Mouse (Mus musculus): ENCODE measurements around the gene Soga1. TPM values are rescaled to one million over a fixed set of nuclear protein-coding genes. Genes with fewer than 3 reads are reported as not detected.
A peak's percentile ranks its signal among the peaks of the same experiment; 100 is the strongest.

The Soga1 gene
- polyA plus RNA-seq, 1 experiment: 5.8 TPM

DNA sequence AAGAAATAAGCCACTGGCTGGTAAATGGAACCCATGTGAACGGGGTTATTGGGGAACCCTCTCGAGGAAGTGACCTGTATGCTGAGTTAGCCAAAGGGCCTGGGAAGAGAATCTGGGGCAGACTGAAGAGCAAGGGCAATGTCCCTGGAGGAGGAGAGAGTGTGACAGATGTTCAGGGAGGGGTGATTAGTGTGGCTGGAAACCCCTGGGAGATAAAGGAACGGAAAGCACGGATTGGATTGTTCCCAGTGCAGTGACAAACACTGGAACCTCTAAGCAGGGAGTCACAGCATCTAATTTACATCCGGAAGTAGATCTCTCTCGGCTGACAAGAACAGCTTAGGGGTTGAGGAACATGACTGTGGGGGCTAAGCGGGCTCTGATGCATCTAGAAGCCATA is 2.9 kb upstream of the Soga1 start:
- no peak overlapping the region for H3K4me3 ChIP-seq (replicated peaks)
- peaks cover 87% of the 10 kb centered on the region for H3K27me3 ChIP-seq (replicated peaks)
- H3K4me1 ChIP-seq: peaks cover 51% of the 10 kb centered on the region
- no peaks in the 10 kb centered on the region for H3K36me3 ChIP-seq (replicated peaks; ENCODE audit: low read length)
- no peak for TF ChIP-seq FLI1 (IDR thresholded peaks at IDR 0.05; ENCODE audit: low read length)
- no peak for TF ChIP-seq GATA1 (IDR thresholded peaks at IDR 0.05; ENCODE audit: borderline replicate concordance, low read length)
- no peaks in the 10 kb centered on the region for H3K9me3 ChIP-seq

DNA sequence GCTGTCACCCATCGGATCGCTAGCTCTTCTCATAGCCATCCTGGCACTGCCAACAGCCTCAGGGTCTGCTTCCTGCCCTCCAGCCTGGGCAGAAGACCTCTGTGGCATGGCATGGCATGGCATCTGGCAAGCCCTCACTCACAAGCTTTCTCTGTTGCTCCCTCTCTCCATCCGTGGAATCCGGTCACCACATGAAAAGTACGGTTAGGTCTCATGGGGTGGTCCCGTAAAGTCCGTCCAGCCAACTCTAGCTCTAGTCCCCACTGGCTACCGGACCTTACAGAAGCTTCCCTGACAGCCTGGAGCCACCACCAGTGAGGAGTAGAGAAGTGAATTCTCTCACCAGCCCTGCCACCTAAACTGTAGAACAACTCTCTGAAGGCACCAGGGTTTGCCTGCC is 2.3 kb upstream of the Soga1 start:
- Histone ChIP-seq H3K9me3 (no peaks in the 10 kb centered on the region), H3K4me1 (peaks cover 57% of the 10 kb centered on the region), H3K36me3 (replicated peaks; ENCODE audit: low read length) (peaks cover 2% of the 10 kb centered on the region), H3K27me3 (replicated peaks) (peaks cover 81% of the 10 kb centered on the region), H3K4me3 (replicated peaks) (no peak overlapping the region)
- TF ChIP-seq FLI1 (IDR thresholded peaks at IDR 0.05; ENCODE audit: low read length) (no peak), GATA1 (IDR thresholded peaks at IDR 0.05; ENCODE audit: borderline replicate concordance, low read length) (no peak)

DNA sequence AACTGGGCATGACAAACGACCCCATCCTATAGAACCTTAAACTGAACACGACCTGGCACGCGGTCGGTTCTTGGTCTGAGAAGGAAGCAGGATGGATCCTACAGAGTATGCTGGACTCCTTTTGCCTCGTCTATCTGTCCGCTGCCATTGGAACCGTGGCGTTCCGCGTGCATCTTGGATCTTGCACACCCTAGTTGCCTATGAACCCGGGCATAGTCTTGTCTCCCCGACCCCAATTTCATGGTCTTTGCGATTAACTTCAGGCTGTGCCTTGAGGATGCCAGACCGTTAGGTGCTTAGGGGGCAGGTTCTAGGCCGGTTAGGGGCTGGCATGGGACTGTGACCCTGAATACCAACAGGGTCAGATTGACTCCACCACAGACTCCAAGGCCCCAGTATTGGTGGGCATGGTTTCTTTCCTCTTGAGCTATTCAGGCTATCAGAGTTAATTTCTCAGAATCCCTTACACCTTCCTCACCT is 687 bp upstream of the Soga1 start:
- no peak for TF ChIP-seq FLI1 (IDR thresholded peaks at IDR 0.05; ENCODE audit: low read length)
- TF ChIP-seq GATA1 (IDR thresholded peaks at IDR 0.05; ENCODE audit: borderline replicate concordance, low read length): no peak
- Histone ChIP-seq H3K36me3 (replicated peaks; ENCODE audit: low read length) (peaks cover 5% of the 10 kb centered on the region), H3K4me1 (peaks cover 63% of the 10 kb centered on the region), H3K27me3 (replicated peaks) (peaks cover 68% of the 10 kb centered on the region), H3K9me3 (no peaks in the 10 kb centered on the region), H3K4me3 (replicated peaks) (peak overlapping the region; percentile 95)

DNA sequence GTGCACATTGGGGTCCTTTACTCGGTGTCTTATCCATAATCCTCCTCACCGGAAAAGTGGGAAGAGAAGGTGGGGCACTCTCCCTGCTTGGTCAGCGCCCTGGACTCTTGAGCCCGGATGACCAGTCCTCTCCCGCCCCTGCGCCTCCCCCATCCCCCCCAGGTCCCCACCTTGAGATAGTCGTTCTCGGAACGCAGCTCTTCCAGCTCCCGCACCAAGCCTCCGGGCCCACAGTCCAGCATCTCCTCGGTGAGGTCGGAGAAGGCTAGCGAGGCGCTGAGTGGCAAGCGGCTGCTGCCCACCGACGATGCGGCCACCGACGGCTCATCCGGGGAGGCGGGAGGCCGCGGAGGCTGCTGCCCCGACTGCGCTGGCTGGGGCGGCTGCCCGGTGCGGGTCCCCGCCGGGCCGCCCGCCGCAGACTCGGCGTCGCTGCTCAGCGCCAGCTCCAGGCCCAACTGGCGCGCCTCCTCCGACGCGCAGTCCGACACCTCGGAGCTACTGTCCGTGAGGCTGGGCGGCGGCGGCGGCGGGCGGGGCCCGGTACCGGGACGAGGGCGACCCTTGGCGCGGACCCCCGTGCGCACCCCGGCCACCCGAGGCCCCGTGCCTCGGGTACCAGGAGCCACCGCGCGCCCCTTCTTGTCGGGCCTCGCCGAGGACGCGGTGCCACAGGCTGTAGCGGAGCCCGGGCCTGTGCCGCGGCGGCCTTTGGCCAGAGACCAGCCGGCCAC is 828 bp downstream of the Soga1 start:
- H3K36me3 ChIP-seq (replicated peaks; ENCODE audit: low read length): peaks cover 12% of the 10 kb centered on the region
- H3K4me3 ChIP-seq (replicated peaks): peak overlapping the region; percentile 95
- no peaks in the 10 kb centered on the region for H3K9me3 ChIP-seq
- peaks cover 78% of the 10 kb centered on the region for H3K4me1 ChIP-seq
- H3K27me3 ChIP-seq (replicated peaks): peaks cover 58% of the 10 kb centered on the region
- no peak for TF ChIP-seq FLI1 (IDR thresholded peaks at IDR 0.05; ENCODE audit: low read length)
- TF ChIP-seq GATA1 (IDR thresholded peaks at IDR 0.05; ENCODE audit: borderline replicate concordance, low read length): no peak

DNA sequence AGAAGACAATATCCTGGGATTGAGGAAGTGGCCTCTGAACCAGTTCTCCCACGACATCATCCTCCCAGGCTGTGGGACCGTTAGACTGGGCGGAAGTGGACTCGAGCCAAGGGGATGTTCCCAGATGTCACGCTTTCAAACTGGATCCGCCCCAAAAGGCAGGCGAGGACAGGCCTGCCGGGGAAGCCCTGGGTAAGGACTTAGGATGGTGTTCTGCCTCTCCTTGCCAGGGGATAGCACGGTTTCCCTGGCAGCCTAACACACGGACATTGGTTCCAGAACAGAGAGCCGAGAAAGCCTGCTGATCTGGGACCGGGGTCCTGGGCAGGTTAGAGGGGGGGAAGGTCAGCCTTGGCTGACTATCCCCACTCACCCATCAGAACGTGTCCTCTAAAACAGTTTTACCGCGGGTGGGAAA is 1.4 kb downstream of the Soga1 start:
- TF ChIP-seq FLI1 (IDR thresholded peaks at IDR 0.05; ENCODE audit: low read length) (no peak), GATA1 (IDR thresholded peaks at IDR 0.05; ENCODE audit: borderline replicate concordance, low read length) (no peak)
- H3K4me1 ChIP-seq: peaks cover 84% of the 10 kb centered on the region
- H3K4me3 ChIP-seq (replicated peaks): peak overlapping the region; percentile 95
- peaks cover 53% of the 10 kb centered on the region for H3K27me3 ChIP-seq (replicated peaks)
- H3K9me3 ChIP-seq: no peaks in the 10 kb centered on the region
- H3K36me3 ChIP-seq (replicated peaks; ENCODE audit: low read length): peaks cover 16% of the 10 kb centered on the region

DNA sequence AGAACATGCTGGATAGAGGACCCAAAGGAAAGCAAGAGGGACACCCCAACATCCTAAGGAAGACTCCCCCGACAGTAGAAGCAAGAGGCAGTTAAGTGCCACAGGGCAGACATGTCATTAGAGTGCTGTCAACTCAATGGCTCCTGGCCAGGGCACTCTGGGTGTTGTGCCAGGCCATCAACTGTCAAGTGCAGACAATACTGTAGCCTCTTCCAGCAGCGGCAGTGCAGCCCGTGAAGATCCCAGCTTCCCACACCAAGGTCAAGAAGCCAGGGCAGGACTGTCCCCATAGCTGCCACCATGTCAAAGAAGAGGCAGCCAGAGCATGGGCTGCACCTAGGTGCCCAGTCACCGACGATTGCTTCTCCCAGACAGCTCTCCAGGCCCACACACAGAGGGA is 1.9 kb downstream of the Soga1 start:
- Histone ChIP-seq H3K36me3 (replicated peaks; ENCODE audit: low read length) (peaks cover 19% of the 10 kb centered on the region), H3K9me3 (no peaks in the 10 kb centered on the region), H3K4me3 (replicated peaks) (peak overlapping the region; percentile 95), H3K4me1 (peaks cover 86% of the 10 kb centered on the region), H3K27me3 (replicated peaks) (peaks cover 48% of the 10 kb centered on the region)
- TF ChIP-seq FLI1 (IDR thresholded peaks at IDR 0.05; ENCODE audit: low read length) (no peak), GATA1 (IDR thresholded peaks at IDR 0.05; ENCODE audit: borderline replicate concordance, low read length) (no peak)

DNA sequence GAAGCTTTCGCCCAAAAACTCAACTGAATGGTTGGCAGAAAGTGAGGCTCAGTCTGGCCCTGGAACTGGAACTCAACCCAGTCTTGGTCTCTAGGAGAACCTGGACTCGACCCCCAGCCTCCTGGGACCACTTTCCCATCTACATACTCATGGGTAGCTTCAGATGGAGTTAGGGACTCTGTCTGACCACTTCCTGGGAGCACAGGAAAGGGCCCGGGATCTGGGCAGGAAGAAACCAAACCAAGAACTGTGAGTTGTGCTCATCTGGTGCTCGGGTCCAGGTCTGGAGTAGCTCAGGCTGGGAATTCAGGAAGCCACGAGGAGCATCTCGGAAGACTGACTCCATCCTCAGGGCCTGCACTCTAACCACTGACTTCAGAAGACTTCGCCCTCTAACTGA is 2.5 kb downstream of the Soga1 start:
- peaks cover 86% of the 10 kb centered on the region for H3K4me1 ChIP-seq
- H3K4me3 ChIP-seq (replicated peaks): peak overlapping the region; percentile 47
- TF ChIP-seq FLI1 (IDR thresholded peaks at IDR 0.05; ENCODE audit: low read length) (no peak), GATA1 (IDR thresholded peaks at IDR 0.05; ENCODE audit: borderline replicate concordance, low read length) (no peak)
- H3K9me3 ChIP-seq: no peaks in the 10 kb centered on the region
- H3K27me3 ChIP-seq (replicated peaks): peaks cover 42% of the 10 kb centered on the region
- H3K36me3 ChIP-seq (replicated peaks; ENCODE audit: low read length): peaks cover 19% of the 10 kb centered on the region

DNA sequence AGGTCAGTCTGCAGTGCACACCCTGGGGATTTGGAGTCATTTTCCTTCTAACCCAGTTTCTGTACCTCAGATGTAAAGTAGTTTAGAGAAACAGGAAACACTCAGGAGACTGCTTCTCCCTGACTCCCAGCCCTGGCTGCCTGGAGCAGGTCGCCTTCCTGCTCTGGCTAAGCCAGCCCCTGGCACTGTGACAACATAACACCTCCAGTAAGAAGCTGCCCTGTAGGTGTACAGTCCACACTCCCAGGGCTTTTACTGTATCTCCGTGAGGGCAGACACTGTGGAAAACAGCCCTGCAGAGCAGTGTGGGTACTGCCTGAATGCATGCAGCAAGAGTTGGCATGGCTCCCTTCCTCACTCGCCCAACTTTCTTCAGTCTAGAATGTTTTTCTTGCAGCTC is 3.4 kb downstream of the Soga1 start:
- H3K4me3 ChIP-seq (replicated peaks): peak overlapping the region; percentile 71
- TF ChIP-seq GATA1 (IDR thresholded peaks at IDR 0.05; ENCODE audit: borderline replicate concordance, low read length) (no peak), FLI1 (IDR thresholded peaks at IDR 0.05; ENCODE audit: low read length) (no peak)
- no peaks in the 10 kb centered on the region for H3K9me3 ChIP-seq
- peaks cover 19% of the 10 kb centered on the region for H3K36me3 ChIP-seq (replicated peaks; ENCODE audit: low read length)
- H3K27me3 ChIP-seq (replicated peaks): peaks cover 35% of the 10 kb centered on the region
- peaks cover 89% of the 10 kb centered on the region for H3K4me1 ChIP-seq

DNA sequence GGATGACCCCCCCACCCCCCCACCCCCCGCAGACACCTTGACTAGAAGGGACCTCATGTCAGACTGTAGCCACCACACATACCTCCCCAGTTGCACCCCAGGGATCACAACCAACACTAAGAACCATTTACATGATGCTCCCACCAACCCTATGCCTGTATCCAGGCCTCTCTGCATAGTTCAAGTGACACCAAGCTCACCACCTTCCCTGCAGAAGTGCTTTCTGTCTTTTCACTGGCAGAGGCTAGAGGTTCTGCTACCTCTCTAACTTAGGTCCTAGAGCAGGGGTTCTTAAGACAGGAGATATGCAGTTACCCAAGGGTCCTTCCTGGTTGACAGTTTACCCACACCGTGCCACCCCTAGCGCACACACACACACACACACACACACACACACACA is 3.8 kb downstream of the Soga1 start:
- peaks cover 94% of the 10 kb centered on the region for H3K4me1 ChIP-seq
- no peak for TF ChIP-seq FLI1 (IDR thresholded peaks at IDR 0.05; ENCODE audit: low read length)
- no peak for TF ChIP-seq GATA1 (IDR thresholded peaks at IDR 0.05; ENCODE audit: borderline replicate concordance, low read length)

DNA sequence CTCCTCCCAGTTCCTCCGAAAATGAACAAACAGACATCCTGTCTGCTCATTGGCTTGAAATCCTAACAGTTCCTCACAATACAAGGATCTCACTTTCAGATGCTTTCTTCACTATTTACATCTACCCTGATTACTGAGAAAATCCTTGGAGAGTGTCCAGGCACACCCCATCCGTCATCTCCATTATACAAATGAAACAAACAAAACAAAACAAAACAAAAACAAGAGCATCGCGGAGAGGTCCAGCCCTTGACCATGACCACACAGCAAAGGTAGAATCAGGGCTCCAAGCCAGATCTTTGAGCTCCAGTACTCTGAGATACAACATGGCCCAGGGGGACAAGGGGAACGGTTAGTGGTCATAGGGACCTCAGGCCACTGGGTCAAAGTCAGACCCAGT is 4.3 kb downstream of the Soga1 start:
- Histone ChIP-seq H3K4me1 (peaks cover 96% of the 10 kb centered on the region), H3K9me3 (no peaks in the 10 kb centered on the region), H3K36me3 (replicated peaks; ENCODE audit: low read length) (peaks cover 19% of the 10 kb centered on the region), H3K4me3 (replicated peaks) (no peak overlapping the region), H3K27me3 (replicated peaks) (peaks cover 26% of the 10 kb centered on the region)
- TF ChIP-seq FLI1 (IDR thresholded peaks at IDR 0.05; ENCODE audit: low read length) (no peak), GATA1 (IDR thresholded peaks at IDR 0.05; ENCODE audit: borderline replicate concordance, low read length) (no peak)

More for the DNA sequence above, 3.8 kb downstream of the Soga1 start:
- H3K4me3 ChIP-seq (replicated peaks): peak overlapping the region; percentile 24
- peaks cover 19% of the 10 kb centered on the region for H3K36me3 ChIP-seq (replicated peaks; ENCODE audit: low read length)
- H3K9me3 ChIP-seq: no peaks in the 10 kb centered on the region
- H3K27me3 ChIP-seq (replicated peaks): peaks cover 30% of the 10 kb centered on the region

All from megakaryocyte, embryonic 14.5 days (primary cell).